Mouse (Mus musculus) heart, adult 2 months (tissue): ENCODE data around the gene Pprc1. TPM values are rescaled to one million over a fixed set of nuclear protein-coding genes. Genes with fewer than 3 reads are reported as not detected.
A peak's percentile ranks its signal among the peaks of the same experiment; 100 is the strongest.

Experiments used
- DNase-seq, 2 experiments: peaks; one replicate each; pipeline ENCODE4 v3.0.0; 2021
- H3K27ac ChIP-seq: fragments of 200-600 bp; 2 replicates; pipeline ENCODE4 v1.8.1; 2022
- H3K27me3 ChIP-seq: fragments of 200-500 bp; 2 replicates; pipeline ENCODE4 v1.6.1; 2012; ENCODE audit warnings: mild to moderate bottlenecking, low read length, inconsistent platforms, mixed read lengths; ENCODE audit not compliant: control insufficient read depth, insufficient read depth
- H3K36me3 ChIP-seq: fragments of 200-500 bp; 2 replicates; pipeline ENCODE4 v1.6.1; 2012; ENCODE audit warnings: low read length, inconsistent platforms; ENCODE audit not compliant: control insufficient read depth, insufficient read depth
- H3K4me1 ChIP-seq: fragments of 200-500 bp; 2 replicates; pipeline ENCODE4 v1.6.1; 2011; ENCODE audit warnings: low read length; ENCODE audit not compliant: control insufficient read depth, insufficient read depth
- H3K4me3 ChIP-seq: fragments of 200-600 bp; 2 replicates; pipeline ENCODE4 v1.8.1; 2022
- H3K79me2 ChIP-seq: fragments of 200-500 bp; replicated peaks from 2 replicates; pipeline ENCODE4 v1.6.1; 2012; ENCODE audit warnings: mild to moderate bottlenecking, inconsistent platforms, low read length, moderate library complexity, mixed read lengths; ENCODE audit not compliant: control insufficient read depth, insufficient read depth
- H3K9ac ChIP-seq: fragments of 200-500 bp; 2 replicates; pipeline ENCODE4 v1.6.1; 2012; ENCODE audit warnings: low read depth, mild to moderate bottlenecking, control low read depth, inconsistent platforms, low read length, mixed read lengths
- CTCF ChIP-seq: fragments of 200-600 bp; IDR thresholded peaks from 2 replicates; pipeline ENCODE4 v1.8.1; 2022; ENCODE audit warnings: antibody characterized with exemption, mild to moderate bottlenecking, moderate library complexity
- EP300 ChIP-seq: fragments of 200-500 bp; IDR thresholded peaks from 2 replicates; pipeline ENCODE4 v1.6.1; 2011; ENCODE audit warnings: low read depth, low read length, control low read depth; ENCODE audit not compliant: insufficient read depth
- POLR2A ChIP-seq: fragments of 200-500 bp; IDR thresholded peaks from 2 replicates; pipeline ENCODE4 v1.6.1; 2011; ENCODE audit warnings: mild to moderate bottlenecking, low read depth, low read length, control low read depth; ENCODE audit not compliant: insufficient read depth
- WGBS: fragments of 180-500 bp; shearing (Covaris S2); methylation state at CpG from one replicate; pipeline ENCODE4 v1.1.7; 2018; 5-methylcytosine and 5-hydroxymethylcytosine counted together
- intact Hi-C: fragments of 180-260 bp; cut with DNase I; formaldehyde crosslinking; loops from one replicate; pipeline ENCODE4 v1.15.1; 2025
- polyA plus RNA-seq: library from polyadenylated mRNA; depleted of rRNA; stranded (reverse); fragments of >200 nt; gene quantifications from 2 replicates; pipeline ENCODE4 v1.2.3, GENCODE M21; 2012
- total RNA-seq, 2 experiments: library from RNA; stranded (reverse); gene quantifications; 2 replicates each; pipeline ENCODE4 v1.2.3; 2021

Gene Pprc1
- total and polyA plus RNA-seq, 3 experiments = 11.7 to 18.3 (median 15.0) TPM

DNA sequence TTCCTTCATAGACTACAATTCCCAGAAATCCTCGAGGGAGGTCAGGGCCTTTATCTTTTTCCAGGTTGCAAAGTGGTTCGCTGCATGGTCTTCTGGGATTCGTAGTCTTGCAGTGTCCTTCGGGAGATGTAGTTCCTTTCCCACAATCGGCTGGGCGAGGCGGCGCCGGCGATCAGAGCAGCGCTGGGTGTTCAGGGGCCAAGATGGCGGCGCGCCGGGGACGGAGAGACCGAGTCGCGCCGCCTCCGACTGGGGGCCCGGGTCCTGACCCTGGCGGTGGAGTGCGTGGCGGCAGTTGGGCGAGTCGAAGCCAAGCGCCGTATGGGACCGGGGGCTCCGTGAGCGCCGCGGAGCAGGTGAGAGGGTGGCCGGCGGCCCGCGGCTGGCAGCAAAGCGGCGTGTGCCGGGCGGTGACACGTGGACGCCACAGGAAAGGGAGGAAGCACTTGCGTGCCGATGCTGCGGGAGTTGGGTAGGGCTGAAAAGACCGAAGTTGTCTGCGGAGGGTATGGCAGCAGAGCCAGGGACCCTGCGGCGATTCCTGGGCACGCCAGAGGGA lies 11.8 kb downstream of the Pprc1 start:
- peak; percentile 91 to 96 for DNase-seq
- under 1% methylated on average over 52 of the region's 52 CpGs for WGBS
- Histone ChIP-seq H3K27ac (peak overlapping the region; percentile 86), H3K4me3 (peak overlapping the region; percentile 96), H3K9ac (peak overlapping the region; percentile 79), H3K27me3 (no peaks in the 10 kb centered on the region), H3K36me3 (peaks cover 4% of the 10 kb centered on the region; the same call in 1 of the 2 replicates), H3K79me2 (peaks cover 7% of the 10 kb centered on the region), H3K4me1 (peaks cover 2% of the 10 kb centered on the region; the same call in 1 of the 2 replicates)
- intact Hi-C loops = loop anchor here (1.0 kb wide), 2 partner anchors 10 to 19 kb away; partner anchors contain the start of gene Nolc1
- TF ChIP-seq CTCF = no peak; the same call in 1 of the 2 replicates
- TF ChIP-seq EP300 = 0 out of 2 replicates have a peak, but pooled peaks have one; percentile 51
- peak; percentile 55; the same call in 1 of the 2 replicates for TF ChIP-seq POLR2A

DNA sequence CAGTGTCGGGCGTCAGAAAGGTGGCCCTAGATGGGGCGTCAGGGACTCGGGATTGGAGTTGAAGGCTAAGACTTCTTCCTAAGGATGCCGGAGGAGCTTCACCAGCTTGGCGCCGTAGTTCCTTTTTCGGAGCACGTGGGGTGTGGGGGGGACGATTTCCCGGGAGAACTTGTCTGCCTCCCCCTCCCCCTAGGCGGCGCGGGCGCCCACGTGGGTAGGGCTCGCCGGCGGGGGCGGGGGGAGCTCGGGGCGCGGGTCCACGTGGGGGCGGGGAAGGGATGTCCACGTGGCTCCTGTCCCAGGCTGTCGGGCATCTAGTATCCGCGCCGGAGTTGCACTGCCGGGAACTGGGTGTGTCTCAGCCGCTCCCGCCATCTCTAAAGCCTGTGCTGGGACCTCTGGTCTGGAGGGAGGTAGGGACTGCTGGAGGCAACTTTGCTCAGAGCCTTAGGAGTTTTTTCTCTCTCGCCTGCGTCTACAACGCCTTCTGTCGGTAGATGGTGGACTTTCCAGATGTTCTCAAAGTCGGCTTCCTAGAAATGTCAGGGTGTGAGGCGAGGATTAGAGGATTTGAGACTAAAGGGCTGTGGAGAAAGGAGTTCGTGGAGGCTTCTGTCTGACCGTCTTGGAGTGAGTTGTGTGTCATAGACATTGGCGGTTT lies 12.4 kb downstream of the Pprc1 start:
- Histone ChIP-seq H3K9ac (peak overlapping the region; percentile 79), H3K4me3 (peak overlapping the region; percentile 96), H3K27me3 (no peaks in the 10 kb centered on the region), H3K36me3 (peaks cover 4% of the 10 kb centered on the region; the same call in 1 of the 2 replicates), H3K27ac (peak overlapping the region; percentile 86), H3K4me1 (peaks cover 2% of the 10 kb centered on the region; the same call in 1 of the 2 replicates), H3K79me2 (peaks cover 7% of the 10 kb centered on the region)
- intact Hi-C loops = loop anchor here (1.0 kb wide), 2 partner anchors 11 to 18 kb away; partner anchors contain the start of gene Nolc1
- 0 out of 2 replicates have a peak, but pooled peaks have one; percentile 42 for TF ChIP-seq EP300
- TF ChIP-seq CTCF = peak; percentile 43
- 0 out of 2 replicates have a peak, but pooled peaks have one; percentile 19 for TF ChIP-seq POLR2A
- WGBS = under 1% methylated on average over 42 of the region's 42 CpGs
- DNase-seq = peak; percentile 85 to 87

DNA sequence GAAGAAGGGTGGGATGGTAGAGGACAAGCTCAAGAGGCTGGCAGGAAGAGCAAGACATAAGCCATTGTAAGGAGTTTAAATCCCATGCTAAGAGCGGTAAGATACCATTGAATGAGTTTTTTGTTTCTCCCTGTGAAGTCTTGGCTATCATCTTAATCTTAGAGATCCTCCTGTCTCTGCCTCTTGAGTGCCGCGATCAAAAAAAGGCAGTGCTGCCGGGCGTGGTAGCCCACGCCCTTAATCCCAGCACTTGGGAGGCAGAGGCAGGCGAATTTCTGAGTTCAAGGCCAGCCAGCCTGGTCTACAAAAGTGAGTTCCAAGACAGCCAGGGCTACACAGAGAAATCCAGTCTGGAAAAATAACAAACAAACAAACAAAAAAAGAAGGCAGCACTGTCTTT lies 13.8 kb downstream of the Pprc1 start:
- H3K4me1 ChIP-seq = peaks cover 2% of the 10 kb centered on the region; the same call in 1 of the 2 replicates
- intact Hi-C loops = no loop called here
- H3K27ac ChIP-seq = no peak overlapping the region
- no peaks in the 10 kb centered on the region for H3K27me3 ChIP-seq
- H3K79me2 ChIP-seq = peaks cover 7% of the 10 kb centered on the region
- no peak overlapping the region for H3K4me3 ChIP-seq
- no peak overlapping the region for H3K9ac ChIP-seq
- TF ChIP-seq EP300 = no peak
- H3K36me3 ChIP-seq = peaks cover 4% of the 10 kb centered on the region; the same call in 1 of the 2 replicates
- DNase-seq = no peak
- WGBS = 94% methylated on average over 7 of the region's 7 CpGs

GRCm38 (mm10) chr19:46060845-46061244 lies 16.2 kb downstream of the Pprc1 start:
- Histone ChIP-seq H3K4me3 (no peak overlapping the region), H3K27ac (no peak overlapping the region), H3K4me1 (peaks cover 2% of the 10 kb centered on the region; the same call in 1 of the 2 replicates), H3K9ac (no peak overlapping the region), H3K36me3 (peaks cover 4% of the 10 kb centered on the region; the same call in 1 of the 2 replicates), H3K27me3 (no peaks in the 10 kb centered on the region), H3K79me2 (peaks cover 9% of the 10 kb centered on the region)
- intact Hi-C loops = no loop called here
- no peak for DNase-seq
- no peak for TF ChIP-seq EP300
- no peak for TF ChIP-seq CTCF
- no peak for TF ChIP-seq POLR2A
- WGBS = 52% methylated on average over 6 of the region's 6 CpGs

DNA sequence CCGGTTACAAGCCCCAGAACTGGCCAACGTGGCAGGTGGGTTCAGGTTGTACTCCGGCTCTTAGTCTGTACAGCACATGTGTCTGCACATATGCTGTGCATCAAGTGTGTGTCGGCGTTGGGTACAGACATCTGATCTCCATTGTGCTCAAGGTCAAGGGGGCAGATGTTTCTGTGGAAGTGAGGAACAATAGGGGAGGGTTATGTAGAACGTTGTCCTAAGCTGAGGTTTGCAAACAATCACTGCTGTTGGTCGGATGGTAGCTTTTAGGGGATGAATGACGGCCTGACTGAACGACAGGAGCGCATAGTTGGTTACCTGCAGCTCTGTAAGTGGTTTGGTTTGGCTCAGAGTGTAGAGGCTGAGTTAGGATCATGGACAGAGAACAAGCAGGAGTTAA lies 23.4 kb downstream of the Pprc1 start:
- no peaks in the 10 kb centered on the region for H3K4me1 ChIP-seq
- no peak overlapping the region for H3K9ac ChIP-seq
- no peak for DNase-seq
- no peak overlapping the region for H3K27ac ChIP-seq
- no peaks in the 10 kb centered on the region for H3K27me3 ChIP-seq
- no peak overlapping the region for H3K4me3 ChIP-seq
- WGBS = 77% methylated on average over 10 of the region's 10 CpGs
- intact Hi-C loops = no loop called here
- H3K79me2 ChIP-seq = peaks cover 2% of the 10 kb centered on the region; the same call in 1 of the 2 replicates
- H3K36me3 ChIP-seq = no peaks in the 10 kb centered on the region
- TF ChIP-seq POLR2A (no peak), EP300 (no peak), CTCF (no peak)

DNA sequence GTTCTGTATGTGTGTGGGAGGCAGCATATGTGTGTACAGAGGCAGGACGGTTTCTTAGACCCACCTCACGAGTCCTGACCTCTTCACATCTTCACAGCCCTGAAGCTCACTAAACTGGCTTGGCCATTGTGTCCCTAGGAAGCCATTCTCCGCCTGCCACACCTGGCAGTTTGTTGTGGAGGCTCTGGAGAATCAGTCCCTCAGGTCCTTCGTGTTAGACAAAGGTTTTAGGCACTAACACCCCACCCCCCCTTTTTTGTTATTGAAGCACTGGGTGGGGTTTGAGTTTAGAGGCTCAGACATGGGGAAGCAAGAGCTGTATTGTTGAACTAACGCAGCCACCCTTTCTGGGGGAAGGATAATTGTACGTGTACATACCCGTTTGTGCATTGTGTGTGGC lies 28.6 kb downstream of the Pprc1 start:
- Histone ChIP-seq H3K27me3 (no peaks in the 10 kb centered on the region), H3K9ac (no peak overlapping the region), H3K27ac (no peak overlapping the region), H3K4me1 (peaks cover 5% of the 10 kb centered on the region), H3K4me3 (no peak overlapping the region), H3K36me3 (no peaks in the 10 kb centered on the region), H3K79me2 (no peaks in the 10 kb centered on the region)
- intact Hi-C loops = no loop called here
- 83% methylated on average over 7 of the region's 7 CpGs for WGBS
- no peak for DNase-seq
- TF ChIP-seq EP300 = no peak
- no peak for TF ChIP-seq POLR2A
- TF ChIP-seq CTCF = no peak
